Mouse (Mus musculus) frontal cortex, postnatal 10 days (tissue): ENCODE measurements around the gene Gm17387.

Source experiments
- DNase-seq, 2 experiments: peaks; one replicate each; pipeline ENCODE4 v3.0.0; 2022; ENCODE audit warnings: low spot score in 2 of 2, mixed read lengths in 1 of 2

Gm17387 gene

DNA sequence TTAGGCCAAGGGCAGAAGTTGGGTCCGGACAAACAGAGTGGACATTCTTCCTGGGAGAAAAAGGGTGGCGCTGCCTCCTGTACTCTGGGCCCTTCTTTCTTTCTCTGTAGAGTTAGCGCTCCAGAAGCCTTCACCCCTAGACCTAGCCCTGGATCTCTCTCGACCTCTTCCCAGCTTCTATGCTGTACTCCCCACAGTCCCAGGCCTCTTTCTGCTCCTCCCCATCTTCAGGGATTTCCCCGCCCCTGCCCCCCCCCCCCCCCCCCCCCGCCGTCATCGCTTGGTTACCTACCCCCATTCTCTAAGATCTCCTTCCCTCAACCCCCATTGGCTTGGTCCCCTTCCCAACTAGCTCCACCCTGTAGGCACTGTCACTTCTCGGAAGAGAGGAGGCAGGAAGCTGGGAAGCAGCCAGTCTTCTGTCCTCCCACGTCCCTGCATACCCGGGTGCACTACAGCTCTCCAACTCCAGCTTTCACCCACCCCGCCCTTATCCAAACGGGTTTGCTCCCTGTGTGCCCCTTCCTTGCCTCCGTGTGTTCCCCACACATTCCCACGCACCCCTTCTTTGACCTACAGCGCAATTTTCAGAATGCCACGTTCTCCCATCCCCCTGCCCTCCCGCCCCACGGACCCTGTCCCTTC lies 18.8 kb downstream of the Gm17387 start:
- DNase-seq = peak; percentile 66 to 81

DNA sequence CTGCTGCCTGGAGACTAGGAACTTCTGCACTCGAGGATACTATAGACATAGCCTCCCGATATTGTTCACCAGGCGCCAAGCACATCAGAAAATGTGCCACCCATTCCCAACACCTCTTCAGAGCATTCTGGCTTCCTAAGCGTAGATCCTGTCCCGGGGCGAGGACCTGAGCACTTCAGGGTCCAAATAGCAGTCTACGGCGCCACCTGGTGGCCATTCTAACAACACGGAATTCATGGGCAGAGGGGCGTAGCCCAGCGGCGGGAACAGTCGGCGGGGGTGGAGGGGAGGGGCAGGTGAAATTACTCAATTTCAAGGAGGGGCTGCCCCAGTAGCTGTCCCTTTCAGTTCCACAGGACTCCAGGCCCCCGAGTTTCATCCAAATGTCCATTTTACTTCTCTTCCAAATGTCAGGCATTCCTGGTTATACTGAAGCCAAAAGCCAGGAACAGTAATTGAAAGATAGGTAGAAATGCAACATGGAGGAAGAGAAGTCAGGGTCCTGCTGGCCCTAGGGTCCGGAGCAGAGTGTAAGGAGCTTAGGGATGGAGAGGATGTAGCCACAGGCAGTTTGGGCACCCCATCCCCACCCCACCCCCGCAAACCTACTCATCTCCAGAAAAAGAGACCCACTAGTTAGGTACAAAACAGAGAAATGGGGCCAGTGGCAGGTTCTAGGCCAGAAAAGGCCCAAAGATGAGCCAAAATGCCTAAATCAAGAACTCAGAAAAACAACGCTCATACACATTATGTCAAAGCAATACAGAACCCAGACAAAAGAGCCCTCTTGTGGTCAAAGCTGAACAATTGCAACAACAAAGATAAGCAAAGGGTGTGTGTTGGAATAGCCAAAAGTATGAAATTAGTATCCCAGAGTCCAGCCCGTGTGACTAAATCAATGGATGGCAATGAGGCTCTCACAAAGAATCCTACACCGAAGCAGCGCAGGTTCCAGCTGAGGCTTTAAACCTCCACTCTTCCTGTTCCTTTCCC lies 19.6 kb downstream of the Gm17387 start:
- DNase-seq = peak; percentile 68 to 88

DNA sequence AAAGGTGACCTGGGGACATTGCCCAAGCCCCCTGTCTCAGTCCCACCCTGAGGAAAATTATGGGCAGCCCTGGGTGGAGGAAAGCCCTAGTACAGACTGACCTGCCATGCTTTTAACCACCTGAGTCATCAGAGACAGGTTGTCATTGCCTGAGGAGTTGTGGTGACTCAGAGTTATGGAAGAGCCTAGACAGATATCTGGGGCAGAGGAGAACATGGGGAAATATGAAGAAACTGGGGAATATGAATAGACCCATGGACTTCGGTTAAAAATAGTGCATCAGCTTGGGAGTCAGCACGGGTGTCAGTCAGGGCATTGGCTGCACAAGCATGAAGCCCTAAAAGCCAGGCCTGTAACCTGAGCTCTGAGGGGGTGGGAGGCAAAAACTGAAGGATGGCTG lies 20.4 kb downstream of the Gm17387 start:
- DNase-seq = no peak

DNA sequence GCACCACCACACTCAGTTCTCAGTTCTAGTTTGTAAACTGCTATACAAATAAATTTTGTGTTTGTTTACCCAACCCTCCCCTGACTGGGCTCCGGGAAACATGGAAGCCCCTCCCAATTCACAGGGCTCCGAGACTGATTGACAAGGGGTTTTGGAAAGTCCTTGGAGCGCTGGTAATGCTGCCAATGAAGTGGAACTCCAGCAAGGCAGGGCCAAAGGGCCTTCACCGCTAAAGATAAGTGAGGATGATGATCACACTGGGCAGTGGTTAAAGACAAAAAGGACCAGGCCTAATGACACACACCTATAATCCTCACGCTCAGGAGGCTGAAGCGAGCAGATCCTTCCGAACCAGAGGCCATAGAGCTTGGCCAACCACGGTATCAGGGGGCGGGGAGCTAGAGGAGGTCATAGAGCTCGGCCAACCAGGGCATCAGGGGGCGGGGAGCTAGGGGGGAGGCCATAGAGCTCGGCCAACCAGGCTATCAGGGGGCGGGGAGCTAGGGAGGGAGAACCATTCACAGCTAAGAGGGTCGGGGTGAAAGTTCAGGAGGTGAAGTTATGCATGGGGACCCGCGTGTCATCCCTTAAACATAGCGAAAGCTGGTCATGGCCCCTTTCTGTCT lies 22.2 kb downstream of the Gm17387 start:
- no peak for DNase-seq

DNA sequence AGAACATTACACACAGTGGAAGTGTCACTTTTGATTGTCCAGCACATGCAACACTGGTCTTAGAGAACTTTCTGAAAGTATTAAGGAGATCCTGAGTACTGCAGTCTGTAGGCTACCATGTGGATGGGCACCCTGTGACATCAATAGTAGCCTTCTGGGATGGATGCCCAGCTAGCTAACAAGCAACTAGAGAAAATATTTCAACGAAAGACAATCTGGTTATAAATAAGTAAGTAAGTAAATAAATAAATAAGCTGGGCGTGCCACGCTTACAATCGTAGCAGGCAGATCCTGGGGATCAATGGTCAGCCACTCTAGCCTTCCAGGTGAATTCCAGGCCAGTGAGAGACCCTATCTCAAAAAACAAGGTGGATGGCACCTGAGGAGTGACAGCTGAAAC lies 23.1 kb downstream of the Gm17387 start:
- DNase-seq = no peak

DNA sequence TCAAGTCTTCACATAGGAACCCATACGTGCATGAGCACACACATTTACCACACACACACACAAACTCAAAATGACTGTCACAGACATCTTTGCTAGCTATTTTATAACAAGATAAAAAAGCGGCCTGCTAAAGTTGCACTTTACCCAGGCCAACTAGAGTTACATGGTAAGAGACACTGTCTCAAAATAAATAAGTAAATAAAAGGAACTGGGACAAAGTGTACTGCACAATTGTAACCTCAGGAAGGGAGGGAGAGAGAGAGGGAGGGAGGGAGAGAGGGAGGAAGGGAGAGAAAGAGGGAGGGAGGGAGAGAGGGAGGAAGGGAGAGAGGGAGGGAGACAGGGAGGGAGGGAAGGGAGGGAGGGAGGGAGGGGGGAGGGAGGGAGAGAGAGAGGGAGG lies 23.5 kb downstream of the Gm17387 start:
- DNase-seq = no peak

DNA sequence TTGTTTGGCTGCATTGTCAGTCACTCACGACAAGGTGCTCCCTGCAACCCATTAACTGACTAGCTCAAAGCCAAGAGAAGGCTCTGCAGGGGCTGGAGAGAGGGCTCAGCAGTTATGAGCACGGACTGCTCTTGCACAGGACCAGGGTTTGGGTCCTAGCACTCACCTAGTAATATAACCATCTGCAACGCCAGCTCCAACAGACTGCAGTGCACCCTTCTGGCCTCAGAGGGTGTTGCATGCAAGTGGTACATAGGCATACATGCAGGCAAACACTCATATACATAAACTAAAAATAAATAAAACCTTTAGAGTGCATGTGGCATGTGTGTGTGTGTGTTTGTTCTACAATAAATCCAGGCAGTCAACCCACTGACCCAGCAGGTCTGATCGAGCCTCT lies 26.9 kb downstream of the Gm17387 start:
- no peak for DNase-seq

DNA sequence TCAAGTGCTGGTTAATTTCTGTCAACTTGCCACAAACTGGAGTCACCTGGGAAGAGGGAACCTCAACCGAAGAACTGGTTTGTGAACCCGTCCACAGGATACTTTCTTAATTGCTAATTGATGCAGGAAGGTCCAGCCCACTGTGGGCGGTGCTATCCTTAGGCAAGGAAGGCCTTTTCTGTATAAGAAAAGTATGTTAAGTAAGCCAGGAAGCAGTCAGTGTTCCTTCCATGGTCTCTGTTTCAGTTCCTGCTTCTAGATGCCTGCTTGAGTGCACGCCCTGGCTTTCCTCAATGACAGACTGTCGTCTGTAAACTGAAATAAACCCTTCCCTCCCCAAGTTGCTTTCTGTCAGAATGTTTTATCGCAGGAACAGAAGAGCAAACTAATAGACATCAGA lies 28.0 kb downstream of the Gm17387 start:
- no peak for DNase-seq

DNA sequence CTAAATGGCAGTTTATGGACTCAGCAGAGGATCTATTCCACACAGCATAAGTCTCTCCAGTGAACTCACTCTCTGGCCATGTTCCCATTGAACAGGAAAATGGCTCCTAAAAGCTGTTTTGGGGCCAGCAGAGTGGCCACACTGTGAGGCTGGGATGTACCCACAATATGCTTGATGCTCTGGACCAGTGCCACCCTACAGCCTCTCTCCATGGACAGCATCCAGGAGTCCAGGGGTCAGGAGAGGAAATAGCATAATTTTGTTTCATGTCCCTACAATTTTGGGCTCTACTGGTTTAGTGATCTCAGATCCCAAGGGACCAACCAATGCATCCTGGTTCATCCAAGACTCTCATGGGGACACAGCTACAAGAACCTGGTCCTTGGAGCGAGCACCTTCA lies 28.6 kb downstream of the Gm17387 start:
- DNase-seq = no peak

DNA sequence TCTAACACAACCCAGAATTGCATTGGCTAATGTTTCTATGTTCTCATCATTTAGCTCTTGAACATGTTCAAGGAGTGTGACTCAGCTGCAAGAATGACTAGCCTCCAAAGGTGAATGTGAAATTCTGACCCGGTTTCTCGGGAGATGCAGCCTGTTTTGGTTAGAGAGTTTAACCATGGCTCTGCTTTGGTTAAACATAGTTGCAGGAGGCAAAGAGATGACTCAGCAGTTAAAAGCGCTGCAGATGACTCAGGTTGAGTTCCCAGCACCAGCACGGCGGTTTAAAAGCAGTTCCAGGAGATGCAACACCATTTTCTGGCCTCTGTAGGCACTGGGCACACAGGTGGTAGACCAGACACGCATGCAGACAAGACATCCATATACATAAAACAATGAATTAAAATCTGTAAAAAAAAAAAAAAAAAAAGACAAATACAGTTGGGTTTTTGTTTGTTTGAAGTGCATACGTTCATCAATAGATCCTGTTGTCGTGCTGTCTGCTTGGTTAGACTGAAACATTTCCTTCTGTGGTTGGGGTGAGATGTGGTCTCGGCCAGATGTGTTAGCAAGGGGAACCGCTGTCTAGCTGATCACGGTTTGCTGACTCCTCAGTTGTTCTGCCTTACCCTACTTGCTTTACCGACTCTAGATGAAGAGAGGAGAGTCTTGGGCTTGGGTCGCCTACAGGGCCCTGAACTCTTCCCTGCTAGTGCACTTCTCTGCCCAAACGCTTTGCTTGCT lies 29.8 kb downstream of the Gm17387 start:
- no peak for DNase-seq

DNA sequence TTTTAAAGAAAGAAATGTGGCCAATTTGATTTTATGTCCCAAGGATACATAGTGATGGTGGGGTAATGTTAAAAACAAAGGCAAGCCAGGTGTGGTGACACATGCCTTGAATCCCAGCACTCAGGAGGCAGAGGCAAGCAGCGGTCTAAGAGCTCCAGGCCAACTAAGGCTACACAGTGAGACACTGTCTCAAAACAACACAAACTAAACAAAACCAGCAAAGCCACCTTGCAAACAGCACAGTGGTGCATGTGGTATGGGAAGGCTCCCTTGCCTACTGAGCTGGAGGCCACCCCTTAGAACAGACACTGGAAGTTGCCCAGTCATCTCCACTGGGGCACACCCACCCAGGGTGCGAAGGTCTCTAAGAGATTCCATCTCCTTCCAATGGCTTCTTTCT lies 31.0 kb downstream of the Gm17387 start:
- DNase-seq = no peak

DNA sequence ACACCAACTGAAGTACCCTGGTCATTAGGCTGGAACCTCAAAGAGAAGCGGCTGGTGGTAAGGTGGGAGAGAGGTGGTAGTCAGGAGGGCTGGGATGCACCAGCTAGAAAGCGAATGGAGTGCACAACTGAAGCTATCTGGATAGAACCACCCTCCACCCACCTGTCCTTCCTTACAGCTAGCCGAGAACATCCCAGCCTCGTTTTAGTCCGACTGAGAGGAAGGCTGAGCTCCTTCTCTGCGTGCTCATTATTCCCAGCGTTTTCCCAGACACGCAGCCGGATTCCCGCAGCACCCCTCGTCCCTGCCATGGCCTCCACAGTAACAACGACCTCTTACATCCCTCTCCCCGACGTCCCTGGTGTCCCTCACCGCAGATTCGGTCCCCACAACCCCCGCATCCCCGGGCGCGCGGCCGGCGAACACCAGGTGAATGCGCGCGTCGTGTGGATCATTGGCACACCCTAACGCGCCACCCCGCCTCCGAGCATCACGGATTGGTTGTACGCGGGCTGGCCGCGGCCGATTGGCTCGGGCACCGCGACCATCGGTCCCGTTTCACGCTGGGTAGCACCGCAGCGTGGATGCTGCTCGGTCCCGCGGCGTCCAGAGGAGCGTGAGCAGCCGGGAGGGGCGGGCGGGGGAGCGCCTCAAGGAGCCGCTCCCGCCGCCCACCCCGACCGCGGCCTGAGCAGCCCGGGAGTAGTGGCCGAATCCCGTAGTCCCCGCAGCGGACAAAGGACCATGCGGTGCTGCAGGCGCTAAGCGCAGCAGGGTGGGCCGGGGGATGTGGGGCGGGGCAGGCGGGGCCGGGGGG lies 31.7 kb downstream of the Gm17387 start, which contains the start of gene B4galnt4:
B4galnt4 (plus strand) TSS at position 679 of the 817 bp plus-strand sequence.
- peak; percentile 89 to 91 for DNase-seq

DNA sequence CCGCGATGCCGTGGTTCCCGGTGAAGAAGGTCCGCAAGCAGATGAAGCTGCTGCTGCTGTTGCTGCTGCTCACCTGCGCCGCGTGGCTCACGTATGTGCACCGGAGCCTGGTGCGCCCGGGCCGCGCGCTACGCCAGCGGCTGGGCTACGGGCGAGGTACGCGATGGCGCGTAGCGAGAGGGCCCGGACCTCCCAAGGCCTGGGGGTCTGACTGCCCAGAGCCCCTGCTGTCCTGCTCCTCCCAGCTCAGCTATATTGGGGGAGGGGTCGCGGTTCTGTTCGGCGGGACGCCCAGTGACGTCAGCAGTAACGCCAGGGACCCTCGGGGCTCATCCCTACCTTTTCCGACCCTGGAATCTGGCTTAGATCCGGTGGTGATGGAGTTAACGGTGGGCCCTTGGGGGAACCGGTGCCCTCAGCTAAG lies 32.4 kb downstream of the Gm17387 start:
- no peak for DNase-seq

DNA sequence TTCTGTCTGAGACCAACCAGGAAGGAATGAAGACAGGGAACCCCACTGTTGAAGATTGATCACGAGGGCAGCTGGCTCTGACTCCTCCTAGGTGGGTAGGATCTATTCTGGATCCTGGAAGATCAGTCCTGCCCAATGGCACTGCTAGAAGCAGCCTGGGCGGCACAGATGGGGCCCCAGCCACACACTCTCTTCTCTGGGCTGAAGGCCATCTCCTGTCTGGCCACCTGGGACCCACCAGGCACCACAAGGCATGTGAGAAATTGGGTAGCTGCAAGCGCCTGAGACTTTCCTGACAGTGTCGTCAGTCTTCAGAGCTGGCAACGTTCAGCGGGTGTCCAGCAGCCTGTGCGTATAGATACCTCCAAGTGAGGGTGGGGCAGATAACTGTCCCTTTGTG lies 33.6 kb downstream of the Gm17387 start:
- no peak for DNase-seq

DNA sequence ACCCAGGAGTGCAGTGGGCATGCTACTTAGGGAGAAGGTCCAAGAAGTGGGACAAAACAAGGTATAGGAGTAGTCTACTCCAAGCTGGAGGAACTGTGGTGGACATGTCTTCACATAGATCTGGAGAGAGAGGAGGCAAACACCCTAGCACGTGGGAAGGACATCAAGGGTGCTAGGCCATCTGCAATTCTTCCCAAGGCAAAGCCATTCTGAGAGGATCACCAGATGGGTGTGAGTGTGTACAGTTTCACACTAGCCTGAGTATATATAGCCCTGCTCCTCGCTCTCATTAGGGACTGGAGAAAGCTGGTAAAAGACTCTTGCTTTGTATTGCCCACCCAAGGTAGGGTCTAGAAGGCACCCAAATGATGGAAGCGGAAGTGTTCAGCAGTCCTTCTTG lies 34.4 kb downstream of the Gm17387 start:
- no peak for DNase-seq

DNA sequence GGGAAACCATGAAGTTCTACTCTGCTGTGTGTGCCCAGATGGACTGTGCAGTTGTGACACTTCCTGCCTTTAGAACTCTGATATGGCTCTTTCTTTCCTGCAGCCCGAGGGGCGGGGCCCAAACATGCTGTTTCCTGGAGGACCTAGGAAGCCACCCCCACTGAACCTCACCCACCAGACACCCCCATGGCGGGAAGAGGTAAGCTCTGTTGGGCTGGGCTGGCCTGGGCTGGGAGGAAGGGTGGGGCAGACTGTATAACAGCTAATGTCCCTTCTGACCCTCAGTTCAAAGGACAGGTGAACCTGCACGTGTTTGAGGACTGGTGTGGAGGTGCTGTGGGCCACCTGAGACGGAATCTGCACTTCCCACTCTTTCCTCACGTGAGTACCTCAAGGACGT lies 35.2 kb downstream of the Gm17387 start:
- DNase-seq = no peak

DNA sequence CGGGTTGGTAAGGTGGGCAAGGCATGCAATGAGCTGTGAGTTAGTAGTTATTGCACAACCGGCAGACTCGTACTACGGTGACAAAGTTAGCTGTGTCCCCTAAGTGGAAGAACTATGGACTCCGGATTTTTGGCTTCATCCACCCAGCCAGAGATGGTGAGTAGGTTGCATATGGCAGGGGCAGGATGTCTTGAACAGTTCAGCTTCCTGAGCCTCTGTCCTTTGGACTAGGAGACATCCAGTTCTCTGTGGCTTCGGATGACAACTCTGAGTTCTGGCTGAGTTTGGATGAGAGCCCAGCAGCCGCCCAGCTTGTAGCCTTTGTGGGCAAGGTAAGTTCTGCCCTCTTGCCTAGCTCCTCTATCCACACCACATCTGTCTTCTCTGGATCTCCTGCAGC lies 35.6 kb downstream of the Gm17387 start:
- no peak for DNase-seq

DNA sequence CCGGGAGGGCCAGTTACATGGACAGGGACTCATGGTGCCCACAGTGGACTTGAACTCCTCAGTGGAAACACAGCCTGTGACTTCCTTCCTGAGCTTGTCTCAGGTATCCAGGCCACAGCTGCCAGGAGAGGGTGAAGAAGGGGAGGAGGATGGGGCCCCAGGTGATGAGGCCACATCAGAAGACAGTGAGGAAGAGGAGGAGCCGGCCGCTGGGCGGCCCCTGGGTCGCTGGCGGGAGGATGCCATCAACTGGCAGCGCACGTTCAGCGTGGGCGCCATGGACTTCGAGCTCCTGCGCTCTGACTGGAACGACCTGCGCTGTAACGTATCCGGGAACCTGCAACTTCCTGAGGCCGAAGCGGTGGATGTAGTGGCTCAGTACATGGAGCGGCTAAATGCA lies 39.4 kb downstream of the Gm17387 start:
- no peak for DNase-seq

DNA sequence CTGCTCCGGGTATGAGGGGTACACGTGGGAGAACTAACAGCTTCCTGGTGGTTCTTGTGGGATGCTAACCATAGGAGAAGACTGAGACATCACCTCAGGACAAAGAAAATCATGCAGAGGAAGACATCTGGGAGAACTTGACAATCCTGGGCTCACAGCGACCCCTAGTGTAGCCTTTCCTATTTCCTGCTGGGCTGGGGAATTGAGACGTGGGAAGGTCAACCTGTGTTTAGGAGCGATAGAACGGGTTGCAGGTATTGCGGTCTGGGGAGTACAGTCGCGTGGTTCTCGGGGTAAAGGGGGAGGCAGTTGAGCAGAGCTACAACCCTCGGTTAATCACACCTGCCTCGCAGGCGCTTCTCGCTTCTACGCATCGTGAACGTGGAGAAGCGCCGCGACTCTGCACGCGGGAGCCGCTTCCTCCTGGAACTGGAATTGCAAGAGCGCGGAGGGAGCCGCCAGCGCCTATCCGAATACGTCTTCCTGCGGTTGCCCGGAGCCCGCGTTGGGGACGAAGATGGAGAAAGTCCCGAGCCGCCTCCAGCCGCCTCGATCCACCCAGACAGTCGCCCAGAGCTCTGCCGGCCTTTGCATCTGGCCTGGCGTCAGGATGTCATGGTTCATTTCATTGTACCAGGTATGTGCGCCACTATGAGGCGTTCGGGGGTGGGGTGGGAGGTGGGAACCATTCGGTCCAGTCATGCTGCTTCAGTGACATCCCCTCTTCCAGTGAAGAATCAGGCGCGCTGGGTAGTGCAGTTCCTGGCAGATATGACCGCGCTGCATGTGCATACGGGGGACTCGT lies 41.3 kb downstream of the Gm17387 start:
- peak in 1 of 2 experiments; percentile 75 for DNase-seq
